Mouse (Mus musculus): ENCODE data around the gene Dclk1.
A peak's percentile ranks its signal among the peaks of the same experiment; 100 is the strongest.

GRCm38 (mm10) chr3:55193351-55193750 is 48.8 kb upstream of the Dclk1 start:
- TF ChIP-seq TCF3 (IDR thresholded peaks at IDR 0.05; ENCODE audit: insufficient read length, low read depth), result no peak
- no peak for TF ChIP-seq POLR2A (IDR thresholded peaks at IDR 0.05; ENCODE audit: insufficient read length, low read depth)
- TF ChIP-seq USF1 (IDR thresholded peaks at IDR 0.05; ENCODE audit: low read depth), result no peak
- TF ChIP-seq MYOD1 (IDR thresholded peaks at IDR 0.05; ENCODE audit: control insufficient read depth in 1 of 3, insufficient read length in 2 of 3, low read depth in 2 of 3), result no peak
- no peak for TF ChIP-seq E2F4 (IDR thresholded peaks at IDR 0.05; ENCODE audit: insufficient read depth)
- no peak for TF ChIP-seq TCF12 (IDR thresholded peaks at IDR 0.05; ENCODE audit: insufficient read depth, poor library complexity, severe bottlenecking)
- no peak for TF ChIP-seq POLR2AphosphoS2 (IDR thresholded peaks at IDR 0.05; ENCODE audit: insufficient read length, low read depth)
- TF ChIP-seq SRF (IDR thresholded peaks at IDR 0.05; ENCODE audit: control insufficient read depth, insufficient read length, low read depth), result no peak
- peak in 1 of 3 experiments; percentile 12 for TF ChIP-seq MYOG (IDR thresholded peaks at IDR 0.05; ENCODE audit: control insufficient read depth in 1 of 3, insufficient read depth in 1 of 3, insufficient read length in 2 of 3, low read depth in 2 of 3)
- TF ChIP-seq MAX (IDR thresholded peaks at IDR 0.05; ENCODE audit: low read depth), result no peak
- TF ChIP-seq REST (IDR thresholded peaks at IDR 0.05; ENCODE audit: insufficient read depth, insufficient read length), result no peak

Data from myocyte (in vitro differentiated cells).